Comparison of ENCODE assay signal across 8 mouse cellular contexts in the genomic region with DNA sequence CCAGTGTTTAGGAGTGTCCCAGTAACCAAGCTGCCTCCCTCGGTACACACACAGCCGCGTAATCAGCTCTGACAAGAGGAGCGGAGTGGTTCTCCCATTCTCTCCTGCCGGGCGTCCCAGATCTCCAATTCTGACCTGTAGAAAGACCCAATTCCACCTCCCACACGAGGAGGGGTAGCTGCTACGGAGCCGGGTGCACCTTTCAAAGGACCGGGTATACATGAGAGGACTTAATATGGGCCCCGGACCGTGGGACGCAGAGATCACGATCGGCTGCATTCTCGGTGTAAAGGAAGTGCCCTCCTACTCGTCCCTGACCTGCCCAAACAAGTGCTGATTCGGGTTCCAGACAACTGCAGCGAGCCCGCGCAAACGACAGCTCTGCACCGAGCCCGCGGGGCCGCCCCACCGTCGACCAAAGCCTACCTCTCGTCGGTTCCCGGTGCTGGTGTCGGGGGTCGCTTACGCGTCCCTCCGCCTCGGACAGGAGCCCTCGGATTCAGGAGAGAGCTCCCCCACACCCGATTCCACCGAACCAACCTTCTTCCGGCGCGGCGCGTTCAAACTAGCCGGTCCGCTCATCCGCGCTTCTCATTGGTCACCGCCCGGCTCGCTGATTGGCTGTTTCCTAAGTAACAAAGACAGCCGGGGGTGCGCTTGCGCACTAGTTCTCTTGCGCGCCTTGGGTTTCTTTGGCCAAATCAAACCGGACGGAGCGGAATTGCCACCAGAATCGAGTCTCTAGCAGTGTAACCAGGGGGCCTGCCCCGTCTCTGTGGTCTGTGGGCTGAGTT. TPM values are rescaled to one million over a fixed set of nuclear protein-coding genes. Genes with fewer than 3 reads are reported as not detected.
A peak's percentile ranks its signal among the peaks of the same experiment; 100 is the strongest.
DNase-seq lines count a peak whose midpoint lies in the region; ATAC-seq lines count a peak whose summit lies in the region.

Gene Kif18b (minus strand): TSS at position 568 of the 794 bp plus-strand sequence.

- under 1% methylated on average over 62 of the region's 62 CpGs for WGBS in intestine, embryonic 14.5 days

- peak; percentile 82 to 89 for DNase-seq in adrenal gland, adult 18-20 months (ENCODE audit: low spot score in 2 of 2)
- peak; percentile 99 for DNase-seq in embryo, embryonic 11 days
- peak; percentile 90 for DNase-seq in gastrocnemius, postnatal 25 days
- peak; percentile 95 for DNase-seq in intestine, embryonic 14.5 days (ENCODE audit: low spot score)
- peak; percentile 95 to 96 for DNase-seq in left cerebral cortex, postnatal 14 days (ENCODE audit: low spot score in 2 of 2)
- peak; percentile 98 for DNase-seq in mesoderm, embryonic 11.5 days (ENCODE audit: low read depth, low spot score)
- peak; percentile 91 to 93 for DNase-seq in right cerebral cortex, postnatal 36 days (ENCODE audit: low spot score in 2 of 2)
- peak; percentile 95 for DNase-seq in yolk sac, embryonic 10.5 days (ENCODE audit: low spot score)

- H3K27me3 ChIP-seq in intestine, embryonic 14.5 days (replicated peaks; ENCODE audit: control insufficient read depth, insufficient read depth, low read length), result no peaks in the 10 kb centered on the region

- H3K36me3 ChIP-seq in intestine, embryonic 14.5 days (ENCODE audit: control insufficient read depth, insufficient read depth, low read length), result peaks cover 3% of the 10 kb centered on the region

- peaks cover 6% of the 10 kb centered on the region; the same call in 1 of the 2 replicates for H3K4me1 ChIP-seq in intestine, embryonic 14.5 days (replicated peaks; ENCODE audit: control insufficient read depth, insufficient read depth, low read length)

- peak within 1 kb of the TSS; percentile 56 for H3K9ac ChIP-seq in intestine, embryonic 14.5 days (ENCODE audit: low read length)

- intact Hi-C loops in left cerebral cortex, postnatal 14 days (cut with DNase I), result no loop called here

- ATAC-seq in intestine, embryonic 14.5 days (replicated peaks; ENCODE audit: low FRiP score, low TSS enrichment, low read depth), result peak; percentile 91

- peak within 1 kb of the TSS; percentile 50 for H3K4me2 ChIP-seq in intestine, embryonic 14.5 days (ENCODE audit: low read length)

- H3K27ac ChIP-seq in intestine, embryonic 14.5 days (ENCODE audit: low read depth), result peak within 1 kb of the TSS; percentile 92

- peak within 1 kb of the TSS; percentile 77 for H3K4me3 ChIP-seq in intestine, embryonic 14.5 days (ENCODE audit: low read depth, low read length)

- no peaks in the 10 kb centered on the region for H3K9me3 ChIP-seq in intestine, embryonic 14.5 days (ENCODE audit: control insufficient read depth, low read length)

RNA-seq across cellular contexts. Expression of gene Kif18b, which starts in this region (rescaled TPM):
- total RNA-seq in adrenal gland, adult 18-20 months (2021), result under 1 TPM; 0.51 to 0.73 TPM
- total RNA-seq in gastrocnemius, postnatal 25 days (2021), result under 1 TPM; 0.26 to 0.67 TPM
- polyA plus RNA-seq in intestine, embryonic 14.5 days (2014; fragmentation: Nextera tagmentation; extraction: Ambion mirVana), result 7.0 and 7.8 TPM in 2 replicates
- total RNA-seq in left cerebral cortex, postnatal 14 days (2021), result under 1 TPM; 0.57 to 0.93 TPM

Comparison
In these comparisons a context has a peak if more than half of its experiments do, and no peak if none do; other contexts are left out.
1. Peak in every context shown above with its lines: DNase-seq, ATAC-seq, H3K4me3 ChIP-seq and H3K27ac ChIP-seq.
2. Peak in DNase-seq in adrenal gland, adult 18-20 months; RNA of the gene not detected or under 1 TPM.
3. Peak in DNase-seq in gastrocnemius, postnatal 25 days; RNA of the gene not detected or under 1 TPM.
4. Peak in DNase-seq in left cerebral cortex, postnatal 14 days; RNA of the gene not detected or under 1 TPM.